Mouse (Mus musculus): ENCODE measurements around the gene Lyrm4.
A peak's percentile ranks its signal among the peaks of the same experiment; 100 is the strongest.
"Not testable (repeated sequence)": the region's sequence is repeated elsewhere in the genome, so short reads cannot be mapped to it uniquely, and the experiment has no call there.

Gene Lyrm4

GRCm38 (mm10) chr13:35995231-35995630 lies 122.1 kb downstream of the Lyrm4 start:
- DNase-seq (ENCODE audit: low spot score) = no peak

- DNase-seq (ENCODE audit: low spot score) = no peak
These were observed 123.3 kb downstream of the Lyrm4 start for GRCm38 (mm10) chr13:35994067-35994466.

GRCm38 (mm10) chr13:35991185-35991584 lies 126.1 kb downstream of the Lyrm4 start:
- not testable (repeated sequence) for DNase-seq (ENCODE audit: low spot score)

GRCm38 (mm10) chr13:35989329-35989728 lies 128.0 kb downstream of the Lyrm4 start:
- DNase-seq (ENCODE audit: low spot score) = no peak

- no peak for DNase-seq (ENCODE audit: low spot score)
These were observed 134.3 kb downstream of the Lyrm4 start for GRCm38 (mm10) chr13:35982985-35983384.

GRCm38 (mm10) chr13:35980471-35980870 lies 136.9 kb downstream of the Lyrm4 start:
- DNase-seq (ENCODE audit: low spot score) = no peak

GRCm38 (mm10) chr13:35976912-35977311 lies 140.4 kb downstream of the Lyrm4 start:
- DNase-seq (ENCODE audit: low spot score) = no peak

- no peak for DNase-seq (ENCODE audit: low spot score)
These were observed 147.5 kb downstream of the Lyrm4 start for GRCm38 (mm10) chr13:35969829-35970228.

- peak; percentile 53 for DNase-seq (ENCODE audit: low spot score)
These were observed 147.9 kb downstream of the Lyrm4 start for GRCm38 (mm10) chr13:35969431-35969721.

GRCm38 (mm10) chr13:35968719-35969430 lies 148.5 kb downstream of the Lyrm4 start:
- no peak for DNase-seq (ENCODE audit: low spot score)

- DNase-seq (ENCODE audit: low spot score) = peak; percentile 64
These were observed 149.1 kb downstream of the Lyrm4 start for GRCm38 (mm10) chr13:35968131-35968718.

- peak; percentile 47 for DNase-seq (ENCODE audit: low spot score)
These were observed 149.6 kb downstream of the Lyrm4 start for GRCm38 (mm10) chr13:35967690-35968089.

- DNase-seq (ENCODE audit: low spot score) = no peak
These were observed 153.7 kb downstream of the Lyrm4 start for GRCm38 (mm10) chr13:35963583-35963982.

- DNase-seq (ENCODE audit: low spot score) = no peak
These were observed 157.8 kb downstream of the Lyrm4 start for GRCm38 (mm10) chr13:35959391-35960067.

- no peak for DNase-seq (ENCODE audit: low spot score)
These were observed 158.8 kb downstream of the Lyrm4 start, which contains the start of gene Ppp1r3g for GRCm38 (mm10) chr13:35958539-35958938. Gene Ppp1r3g, plus strand, starts transcription at chr13:35958839.

- peak; percentile 45 for DNase-seq (ENCODE audit: low spot score)
These were observed 167.4 kb downstream of the Lyrm4 start for GRCm38 (mm10) chr13:35949814-35950455.

GRCm38 (mm10) chr13:35947354-35948000 lies 169.8 kb downstream of the Lyrm4 start:
- peak; percentile 90 for DNase-seq (ENCODE audit: low spot score)

GRCm38 (mm10) chr13:35946659-35947353 lies 170.5 kb downstream of the Lyrm4 start:
- no peak for DNase-seq (ENCODE audit: low spot score)

- no peak for DNase-seq (ENCODE audit: low spot score)
These were observed 176.4 kb downstream of the Lyrm4 start for GRCm38 (mm10) chr13:35940934-35941333.

- DNase-seq (ENCODE audit: low spot score) = no peak
These were observed 177.3 kb downstream of the Lyrm4 start for GRCm38 (mm10) chr13:35939871-35940665.

GRCm38 (mm10) chr13:35937991-35938390 lies 179.3 kb downstream of the Lyrm4 start:
- DNase-seq (ENCODE audit: low spot score) = no peak
